Mouse (Mus musculus): ENCODE results near the gene Pax7. TPM values are rescaled to one million over a fixed set of nuclear protein-coding genes. Genes with fewer than 3 reads are reported as not detected.

The Pax7 gene
- total and polyA plus RNA-seq, 3 experiments, result not detected

- no peaks in the 10 kb centered on the region for H3K79me2 ChIP-seq (replicated peaks; ENCODE audit: control insufficient read depth, extremely low read depth, insufficient read depth, poor library complexity, severe bottlenecking)
- H3K27me3 ChIP-seq (replicated peaks), result peaks cover 38% of the 10 kb centered on the region
- H3K4me2 ChIP-seq (ENCODE audit: insufficient read depth, low read depth, poor library complexity, severe bottlenecking), result no peak overlapping the region
- DNase-seq (ENCODE audit: extremely low read depth), result peak; percentile 20
- no peaks in the 10 kb centered on the region for H3K4me1 ChIP-seq (ENCODE audit: control insufficient read depth in 1 of 2, insufficient read depth in 2 of 2)
- H3K9me3 ChIP-seq (replicated peaks; ENCODE audit: low read length), result peaks cover 12% of the 10 kb centered on the region
- no peak overlapping the region for H3K27ac ChIP-seq (ENCODE audit: insufficient read depth, low read depth)
- in situ Hi-C loops (cut with MboI; ENCODE audit: low pct_ligation_motif_present, low pct_unique_long_range_greater_than_20kb, low sequenced_read_pairs), result no loop called here
- H3K36me3 ChIP-seq (replicated peaks in 1 of 2; ENCODE audit: control insufficient read depth in 1 of 2, insufficient read depth in 1 of 2, low read length in 1 of 2), result no peaks in the 10 kb centered on the region
- no peak overlapping the region for H3K9ac ChIP-seq (ENCODE audit: insufficient read depth, low read depth)
- dilution Hi-C loops (cut with MboI; ENCODE audit: extremely low pct_ligation_motif_present, extremely low pct_unique_long_range_greater_than_20kb, low sequenced_read_pairs), result no loop called here
- no peak for TF ChIP-seq CHD1 (IDR thresholded peaks at IDR 0.05; ENCODE audit: low read depth, low read length)
- TF ChIP-seq POLR2AphosphoS2 (IDR thresholded peaks at IDR 0.05; ENCODE audit: low read depth, low read length), result no peak
- TF ChIP-seq MAFK (IDR thresholded peaks at IDR 0.05; ENCODE audit: insufficient replicate concordance, low read length), result no peak
- peak; percentile 20 for TF ChIP-seq RAD21 (IDR thresholded peaks at IDR 0.05; ENCODE audit: low read depth, low read length)
- TF ChIP-seq UBTF (IDR thresholded peaks at IDR 0.05; ENCODE audit: low read depth, low read length), result no peak
- no peak for TF ChIP-seq MAX (IDR thresholded peaks at IDR 0.05; ENCODE audit: low read length)
- peak in 1 of 2 experiments; percentile 52; a peak in 2 of 4 replicates for TF ChIP-seq CTCF (conservative IDR thresholded peaks at IDR 0.05 in 1 of 2, IDR thresholded peaks at IDR 0.05 in 1 of 2; ENCODE audit: low read depth in 2 of 2, low read length in 2 of 2)
- TF ChIP-seq GABPA (IDR thresholded peaks at IDR 0.05; ENCODE audit: insufficient replicate concordance, low read depth, low read length), result no peak
- peak; percentile 35; the same call in 1 of the 2 replicates for TF ChIP-seq BHLHE40 (IDR thresholded peaks at IDR 0.05; ENCODE audit: low read depth, low read length)
- TF ChIP-seq ETS1 (conservative IDR thresholded peaks at IDR 0.05; ENCODE audit: low read depth, low read length), result no peak
- peak; percentile 43 for TF ChIP-seq USF2 (conservative IDR thresholded peaks at IDR 0.05; ENCODE audit: low read depth, low read length)
- H3K4me3 ChIP-seq (replicated peaks in 1 of 3; ENCODE audit: low read depth in 2 of 3, low read length in 2 of 3, poor library complexity in 1 of 3), result no peak overlapping the region
Measured at GRCm38 (mm10) chr4:139789772-139790171, 43.6 kb downstream of the Pax7 start.

GRCm38 (mm10) chr4:139782926-139783467 is 50.3 kb downstream of the Pax7 start:
- Histone ChIP-seq H3K79me2 (replicated peaks; ENCODE audit: control insufficient read depth, extremely low read depth, insufficient read depth, poor library complexity, severe bottlenecking) (no peaks in the 10 kb centered on the region), H3K27me3 (replicated peaks) (peaks cover 60% of the 10 kb centered on the region), H3K36me3 (replicated peaks in 1 of 2; ENCODE audit: control insufficient read depth in 1 of 2, insufficient read depth in 1 of 2, low read length in 1 of 2) (no peaks in the 10 kb centered on the region), H3K4me3 (replicated peaks in 1 of 3; ENCODE audit: low read depth in 2 of 3, low read length in 2 of 3, poor library complexity in 1 of 3) (no peak overlapping the region), H3K4me1 (ENCODE audit: control insufficient read depth in 1 of 2, insufficient read depth in 2 of 2) (no peaks in the 10 kb centered on the region), H3K4me2 (ENCODE audit: insufficient read depth, low read depth, poor library complexity, severe bottlenecking) (no peak overlapping the region), H3K9me3 (replicated peaks; ENCODE audit: low read length) (peaks cover 3% of the 10 kb centered on the region), H3K9ac (ENCODE audit: insufficient read depth, low read depth) (no peak overlapping the region), H3K27ac (ENCODE audit: insufficient read depth, low read depth) (no peak overlapping the region)
- dilution Hi-C loops (cut with MboI; ENCODE audit: extremely low pct_ligation_motif_present, extremely low pct_unique_long_range_greater_than_20kb, low sequenced_read_pairs) (no loop called here), in situ Hi-C loops (cut with MboI; ENCODE audit: low pct_ligation_motif_present, low pct_unique_long_range_greater_than_20kb, low sequenced_read_pairs) (no loop called here)
- DNase-seq (ENCODE audit: extremely low read depth), result no peak
- TF ChIP-seq MAX (IDR thresholded peaks at IDR 0.05; ENCODE audit: low read length), result no peak
- no peak for TF ChIP-seq GABPA (IDR thresholded peaks at IDR 0.05; ENCODE audit: insufficient replicate concordance, low read depth, low read length)
- no peak for TF ChIP-seq IRF4 (IDR thresholded peaks at IDR 0.05; ENCODE audit: low read depth, low read length)
- no peak for TF ChIP-seq CHD1 (IDR thresholded peaks at IDR 0.05; ENCODE audit: low read depth, low read length)
- no peak for TF ChIP-seq ELF1 (IDR thresholded peaks at IDR 0.05; ENCODE audit: low read depth, low read length)
- no peak for TF ChIP-seq BHLHE40 (IDR thresholded peaks at IDR 0.05; ENCODE audit: low read depth, low read length)
- TF ChIP-seq ZMIZ1 (IDR thresholded peaks at IDR 0.05; ENCODE audit: low read depth, low read length), result no peak
- no peak for TF ChIP-seq EP300 (IDR thresholded peaks at IDR 0.05; ENCODE audit: low read length)
- TF ChIP-seq ZKSCAN1 (IDR thresholded peaks at IDR 0.05; ENCODE audit: borderline replicate concordance, low read depth, low read length), result no peak
- no peak for TF ChIP-seq ETS1 (conservative IDR thresholded peaks at IDR 0.05; ENCODE audit: low read depth, low read length)

All from CH12.LX (cell line).